Mouse (Mus musculus) gastrocnemius, postnatal 10 days (tissue): Measurements from ENCODE around the gene Acvrl1. TPM values are rescaled to one million over a fixed set of nuclear protein-coding genes. Genes with fewer than 3 reads are reported as not detected.
A peak's percentile ranks its signal among the peaks of the same experiment; 100 is the strongest.

Experiments
- DNase-seq: peaks from one replicate; pipeline ENCODE4 v3.0.0; 2021; ENCODE audit warnings: mixed read lengths
- long read RNA-seq, 2 experiments: library from polyadenylated mRNA; stranded (forward); transcript quantifications; one replicate each; pipeline ENCODE4 v2.0.0; 2021
- total RNA-seq, 2 experiments: library from RNA; stranded (reverse); gene quantifications; 2 replicates each; pipeline ENCODE4 v1.2.3; 2021

Gene Acvrl1
- 10 to 100 TPM; 15.1 to 18.2 TPM for total RNA-seq
- long read RNA-seq, experiment 1, transcript Acvrl1-203 (10 exons, 1,818 nt) = major isoform, 5 of 19 reads
- long read RNA-seq, experiment 1, partial matches to known transcripts = 13 of 19 reads
- long read RNA-seq, experiment 1, other reads (novel, unspliced or antisense) = 1 of 19 reads
- long read RNA-seq, experiment 2, partial matches to known transcripts = 13 of 23 reads
- long read RNA-seq, experiment 2, other reads (novel, unspliced or antisense) = 6 of 23 reads

- DNase-seq = peak; percentile 73
Observed at GRCm38 (mm10) chr15:101128181-101129089, at the start of gene Acvrl1. Gene Acvrl1, plus strand, starts transcription at chr15:101128522.

- peak; percentile 80 for DNase-seq
Observed at GRCm38 (mm10) chr15:101078731-101079156, 49.6 kb upstream of the Acvrl1 start.

- no peak for DNase-seq
Observed at GRCm38 (mm10) chr15:101080031-101080520, 48.2 kb upstream of the Acvrl1 start.

GRCm38 (mm10) chr15:101081035-101081548 is 47.2 kb upstream of the Acvrl1 start:
- no peak for DNase-seq

- DNase-seq = no peak
Observed at GRCm38 (mm10) chr15:101082236-101082635, 46.1 kb upstream of the Acvrl1 start.

GRCm38 (mm10) chr15:101084499-101084898 is 43.8 kb upstream of the Acvrl1 start:
- DNase-seq = no peak

GRCm38 (mm10) chr15:101086451-101086850 is 41.9 kb upstream of the Acvrl1 start:
- no peak for DNase-seq

GRCm38 (mm10) chr15:101086956-101087355 is 41.4 kb upstream of the Acvrl1 start:
- no peak for DNase-seq

GRCm38 (mm10) chr15:101088291-101088690 is 40.0 kb upstream of the Acvrl1 start:
- DNase-seq = no peak

GRCm38 (mm10) chr15:101091551-101091950 is 36.8 kb upstream of the Acvrl1 start:
- no peak for DNase-seq

GRCm38 (mm10) chr15:101092121-101092828 is 36.0 kb upstream of the Acvrl1 start:
- no peak for DNase-seq

GRCm38 (mm10) chr15:101092829-101093648 is 35.3 kb upstream of the Acvrl1 start:
- DNase-seq = no peak

- no peak for DNase-seq
Observed at GRCm38 (mm10) chr15:101093988-101094387, 34.3 kb upstream of the Acvrl1 start.

- no peak for DNase-seq
Observed at GRCm38 (mm10) chr15:101094979-101095378, 33.3 kb upstream of the Acvrl1 start.

- DNase-seq = no peak
Observed at GRCm38 (mm10) chr15:101095392-101095791, 32.9 kb upstream of the Acvrl1 start.

GRCm38 (mm10) chr15:101097985-101098651 is 30.2 kb upstream of the Acvrl1 start:
- DNase-seq = peak; percentile 48

- no peak for DNase-seq
Observed at GRCm38 (mm10) chr15:101100996-101101395, 27.3 kb upstream of the Acvrl1 start.

- DNase-seq = no peak
Observed at GRCm38 (mm10) chr15:101103605-101104304, 24.6 kb upstream of the Acvrl1 start.

GRCm38 (mm10) chr15:101105496-101105994 is 22.8 kb upstream of the Acvrl1 start:
- DNase-seq = peak; percentile 82

GRCm38 (mm10) chr15:101106011-101106410 is 22.3 kb upstream of the Acvrl1 start:
- DNase-seq = no peak
